Mouse (Mus musculus) inflammation-experienced regulatory T-cells, adult 16 weeks (primary cell): ENCODE data around the gene Cfap157. TPM values are rescaled to one million over a fixed set of nuclear protein-coding genes. Genes with fewer than 3 reads are reported as not detected.

Experiments
- polyA plus RNA-seq: library from polyadenylated mRNA; unstranded; fragments of 100-300 nt; shearing (Covaris generic); gene quantifications from one replicate; pipeline ENCODE4 v1.2.1, GENCODE M21; 2017

The Cfap157 gene
- polyA plus RNA-seq, result not detected

GRCm38 (mm10) chr2:32784048-32784681 is at the start of gene Cfap157:
Gene Cfap157 (minus strand): TSS chr2:32784428.

GRCm38 (mm10) chr2:32775359-32776074 is 8.7 kb downstream of the Cfap157 start, which contains the start of the genes Ttc16 and Ptrh1:
Gene Ttc16 (minus strand): TSS chr2:32775633.
Gene Ptrh1 (plus strand): TSS chr2:32775786.

GRCm38 (mm10) chr2:32757056-32757845 is 27.0 kb downstream of the Cfap157 start, which contains the start of gene Tor2a:
Gene Tor2a (plus strand): TSS chr2:32757234.

GRCm38 (mm10) chr2:32740916-32741272 is 43.3 kb downstream of the Cfap157 start, which contains the start of gene 6330409D20Rik:
Gene 6330409D20Rik (minus strand): TSS chr2:32741016.

Other genes with a start within 250 kb of the Cfap157 start
- 72.8 TPM for gene Fam102a, start 249.1 kb downstream of the Cfap157 start, polyA plus RNA-seq
- 148 TPM for gene Dpm2, start 213.6 kb downstream of the Cfap157 start, polyA plus RNA-seq
- not detected for gene Pip5kl1, start 209.6 kb downstream of the Cfap157 start, polyA plus RNA-seq
- gene 9430097D07Rik, start 208.7 kb downstream of the Cfap157 start, polyA plus RNA-seq, result not detected
- 62.6 TPM for gene St6galnac4, start 197.3 kb downstream of the Cfap157 start, polyA plus RNA-seq
- gene St6galnac6, start 184.7 kb downstream of the Cfap157 start, polyA plus RNA-seq, result 6.3 TPM
- not detected for gene Ak1, start 162.7 kb downstream of the Cfap157 start, polyA plus RNA-seq
- gene Eng, start 137.8 kb downstream of the Cfap157 start, polyA plus RNA-seq, result 0.41 TPM
- 24.0 TPM for gene Fpgs, start 80.3 kb downstream of the Cfap157 start, polyA plus RNA-seq
- gene Cdk9, start 71.4 kb downstream of the Cfap157 start, polyA plus RNA-seq, result 45.1 TPM
- gene Sh2d3c, start 63.4 kb downstream of the Cfap157 start, polyA plus RNA-seq, result 135 TPM
- 1.0 TPM for gene 6330409D20Rik, start 43.4 kb downstream of the Cfap157 start, polyA plus RNA-seq
- gene Tor2a, start 27.2 kb downstream of the Cfap157 start, polyA plus RNA-seq, result 85.3 TPM
- gene Ttc16, start 8.8 kb downstream of the Cfap157 start, polyA plus RNA-seq, result 1.7 TPM
- gene Ptrh1, start 8.6 kb downstream of the Cfap157 start, polyA plus RNA-seq, result 6.9 TPM
- gene Stxbp1, start 62.8 kb upstream of the Cfap157 start, polyA plus RNA-seq, result 6.1 TPM
- 1.3 TPM for gene Fam129b, start 91.7 kb upstream of the Cfap157 start, polyA plus RNA-seq
- 37.4 TPM for gene Rpl12, start 177.1 kb upstream of the Cfap157 start, polyA plus RNA-seq
- gene Lrsam1, start 177.2 kb upstream of the Cfap157 start, polyA plus RNA-seq, result 9.8 TPM
- 10.6 TPM for gene Slc2a8, start 197.7 kb upstream of the Cfap157 start, polyA plus RNA-seq